In the genomic region with DNA sequence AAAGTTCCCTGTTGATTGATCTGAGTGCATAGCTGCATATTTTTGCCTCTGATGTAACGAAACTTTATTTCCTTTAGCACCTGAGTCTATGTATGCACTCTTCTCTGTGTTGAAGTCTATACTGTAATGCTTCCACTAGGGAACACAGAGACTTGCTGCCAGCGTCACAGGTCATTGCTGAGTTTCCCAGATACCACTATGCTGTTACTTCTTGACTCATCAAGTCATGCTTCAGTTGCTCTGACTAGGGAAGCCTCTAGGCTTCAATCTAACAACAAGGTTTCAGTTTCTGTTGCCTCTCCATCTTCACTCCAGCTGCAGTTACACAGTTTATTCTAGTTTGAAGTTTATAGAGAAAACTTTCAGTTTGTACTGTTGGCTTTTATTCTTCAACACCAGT, we compare ENCODE assay signal across 21 mouse cellular contexts. TPM values are rescaled to one million over a fixed set of nuclear protein-coding genes. Genes with fewer than 3 reads are reported as not detected.
DNase-seq lines count a peak whose midpoint lies in the region; ATAC-seq and TF ChIP-seq lines count a peak whose summit lies in the region.
"Had no signal": no experiment of that assay in that cellular context is flagged by ENCODE, and none has a peak within 500 bp of the region (broad histone marks: within the 10 kb centered on the region; RNA-seq: fewer than 3 reads in every experiment).

No protein-coding gene starts in this region.

- H3K4me3 ChIP-seq in megakaryocyte, embryonic 14.5 days (replicated peaks): peak overlapping the region; percentile 10
- H3K4me3 ChIP-seq in G1E (ENCODE audit: low read depth, low read length): no peak overlapping the region
- H3K4me3 ChIP-seq in kidney, embryonic 15.5 days (replicated peaks): no peak overlapping the region
- no peak overlapping the region for H3K4me3 ChIP-seq in left cerebral cortex, adult 2 months
- H3K4me3 ChIP-seq: forebrain, embryonic 13.5 days; heart, adult 2 months; hindbrain, embryonic 15.5 days; midbrain, embryonic 15.5 days; neural tube, embryonic 12.5 days had no signal

- H3K9me3 ChIP-seq in megakaryocyte, embryonic 14.5 days: no peaks in the 10 kb centered on the region
- H3K9me3 ChIP-seq in G1E (replicated peaks): no peaks in the 10 kb centered on the region
- H3K9me3 ChIP-seq in kidney, embryonic 15.5 days (replicated peaks): no peaks in the 10 kb centered on the region
- H3K9me3 ChIP-seq: forebrain, embryonic 13.5 days; hindbrain, embryonic 15.5 days; midbrain, embryonic 15.5 days; neural tube, embryonic 12.5 days had no signal

- no peak for DNase-seq in G1E (ENCODE audit: low spot score)
- DNase-seq in ovary, adult 18-20 months (ENCODE audit: low spot score): no peak
- no peak for DNase-seq in left cerebral cortex, adult 2 months (ENCODE audit: extremely low spot score in 1 of 2, low spot score in 2 of 2)
- DNase-seq: adrenal gland, postnatal 25 days; cerebellum, adult 9-11 months; embryo, embryonic 11 days; heart, adult 2 months; heart, postnatal 10 days; liver; lung, adult 18-20 months; right cerebral cortex, postnatal 4 days; thymus, adult 2 months had no signal

- no peaks in the 10 kb centered on the region for H3K27me3 ChIP-seq in megakaryocyte, embryonic 14.5 days (replicated peaks)
- H3K27me3 ChIP-seq in G1E (ENCODE audit: insufficient read depth, low read length): peaks cover 3% of the 10 kb centered on the region
- no peaks in the 10 kb centered on the region for H3K27me3 ChIP-seq in kidney, embryonic 15.5 days
- H3K27me3 ChIP-seq: forebrain, embryonic 13.5 days; hindbrain, embryonic 15.5 days; midbrain, embryonic 15.5 days; neural tube, embryonic 12.5 days had no signal

- peak overlapping the region; percentile 1; the same call in 1 of the 2 replicates for H3K27ac ChIP-seq in kidney, embryonic 15.5 days
- no peak overlapping the region for H3K27ac ChIP-seq in left cerebral cortex, adult 2 months
- H3K27ac ChIP-seq: forebrain, embryonic 13.5 days; heart, adult 2 months; hindbrain, embryonic 15.5 days; macrophage; midbrain, embryonic 15.5 days; neural tube, embryonic 12.5 days had no signal

- H3K4me2 ChIP-seq in kidney, embryonic 15.5 days: no peak overlapping the region
- H3K4me2 ChIP-seq: forebrain, embryonic 13.5 days; hindbrain, embryonic 15.5 days; midbrain, embryonic 15.5 days; neural tube, embryonic 12.5 days had no signal

- no peak overlapping the region for H3K9ac ChIP-seq in kidney, embryonic 15.5 days
- H3K9ac ChIP-seq: forebrain, embryonic 13.5 days; hindbrain, embryonic 15.5 days; midbrain, embryonic 15.5 days; neural tube, embryonic 12.5 days had no signal

- peaks cover 30% of the 10 kb centered on the region for H3K36me3 ChIP-seq in megakaryocyte, embryonic 14.5 days (replicated peaks; ENCODE audit: low read length)
- peaks cover 2% of the 10 kb centered on the region for H3K36me3 ChIP-seq in G1E (replicated peaks)
- peaks cover 14% of the 10 kb centered on the region for H3K36me3 ChIP-seq in kidney, embryonic 15.5 days
- H3K36me3 ChIP-seq: midbrain, embryonic 15.5 days had no signal

- peaks cover 61% of the 10 kb centered on the region for H3K4me1 ChIP-seq in megakaryocyte, embryonic 14.5 days
- no peaks in the 10 kb centered on the region; the same call in 1 of the 2 replicates for H3K4me1 ChIP-seq in G1E (ENCODE audit: insufficient read depth, low read depth, low read length)
- peaks cover 6% of the 10 kb centered on the region for H3K4me1 ChIP-seq in kidney, embryonic 15.5 days
- H3K4me1 ChIP-seq: forebrain, embryonic 13.5 days; hindbrain, embryonic 15.5 days; midbrain, embryonic 15.5 days; neural tube, embryonic 12.5 days had no signal

- TF ChIP-seq CTCF in G1E (IDR thresholded peaks at IDR 0.05; ENCODE audit: low read depth, low read length): no peak
- no peak for TF ChIP-seq CTCF in left cerebral cortex, adult 2 months (IDR thresholded peaks at IDR 0.05)

- 61% methylated on average over 2 of the region's 2 CpGs for WGBS in kidney, embryonic 15.5 days

- ATAC-seq in megakaryocyte, adult 5-6 weeks (ENCODE audit: poor library complexity, severe bottlenecking): no peak
- peak; percentile 34; the same call in 1 of the 2 replicates for ATAC-seq in G1E (ENCODE audit: extremely low read depth, insufficient number of reproducible peaks, low FRiP score, poor library complexity, severe bottlenecking)
- ATAC-seq in kidney, embryonic 15.5 days (replicated peaks; ENCODE audit: low FRiP score): peak; percentile 82
- no peak for ATAC-seq in megakaryocyte progenitor cell, adult 5-6 weeks (replicated peaks; ENCODE audit: poor library complexity)
- ATAC-seq: forebrain, embryonic 13.5 days; midbrain, embryonic 15.5 days had no signal

- intact Hi-C loops in left cerebral cortex, adult 2 months (cut with DNase I): loop anchor here (1.0 kb wide), 1 partner anchor 169 kb away; no protein-coding TSS in a partner anchor

RNA-seq across cellular contexts. Expression of a gene that starts 28.5 kb away (rescaled TPM):
- polyA plus RNA-seq in megakaryocyte, embryonic 14.5 days (2012; ENCODE audit: insufficient read depth, low replicate concordance): 50.3 and 60.3 TPM in 2 replicates
- total RNA-seq in megakaryocyte, adult 5-6 weeks (2015): 6.0 and 12.4 TPM in 2 replicates
- 8.9 and 39.4 TPM in 2 replicates for total RNA-seq in megakaryocyte, adult 5-6 weeks (2017)
- total RNA-seq in G1E (2014; fragmentation: Nextera tagmentation) (12.4 and 24.2 TPM in 2 replicates), G1E (2017) (24.5 and 32.2 TPM in 2 replicates)
- 9.3 and 9.8 TPM in 2 replicates for polyA plus RNA-seq in G1E (2012)
- 66.0 and 67.9 TPM in 2 replicates for polyA plus RNA-seq in kidney, embryonic 15.5 days (2015; fragmentation: Nextera tagmentation; extraction: Ambion mirVana)
- total RNA-seq in megakaryocyte progenitor cell, adult 5-6 weeks (2015): 12.8 and 19.5 TPM in 2 replicates
- 32.5 and 34.0 TPM in 2 replicates for total RNA-seq in megakaryocyte progenitor cell, adult 5-6 weeks (2017)
- total RNA-seq in left cerebral cortex, adult 2 months (2021): 10 to 100 TPM; 40.5 to 43.2 TPM

Comparison
In these comparisons a context has a peak if more than half of its experiments do, and no peak if none do; other contexts are left out.
1. ATAC-seq: peak in G1E (single experiment) and kidney, embryonic 15.5 days (single experiment); none in megakaryocyte, adult 5-6 weeks (single experiment) and megakaryocyte progenitor cell, adult 5-6 weeks (single experiment).